Mouse (Mus musculus) liver, embryonic 12.5 days (tissue): ENCODE measurements at regions not wholly inside any gene's neighbourhood (a gene's known extent, or its start where the extent isn't known, plus 50 kb on each side); places are given as distances from the start of the nearest gene placed in this dataset.

ENCODE experiments used
- ATAC-seq: fragments of 200-750 bp; cut with Nextera tagmentation; 2 replicates; pipeline ENCODE4 v1.8.0; 2017; ENCODE audit warnings: moderate number of reproducible peaks, mild to moderate bottlenecking, moderate library complexity
- H3K27ac ChIP-seq: fragments of 300-500 bp; sonication (generic); 2 replicates; pipeline ENCODE4 v1.5.1; 2016; ENCODE audit warnings: mild to moderate bottlenecking
- H3K27me3 ChIP-seq: fragments of 300-500 bp; sonication (generic); replicated peaks from 2 replicates; pipeline ENCODE4 v1.6.1; 2016; ENCODE audit warnings: mild to moderate bottlenecking, moderate library complexity
- H3K36me3 ChIP-seq: fragments of 300-500 bp; sonication (generic); 2 replicates; pipeline ENCODE4 v1.6.1; 2016; ENCODE audit warnings: mild to moderate bottlenecking, moderate library complexity
- H3K4me1 ChIP-seq: fragments of 300-500 bp; sonication (generic); 2 replicates; pipeline ENCODE4 v1.6.1; 2016
- H3K4me2 ChIP-seq: fragments of 300-500 bp; sonication (generic); 2 replicates; pipeline ENCODE4 v1.6.1; 2016; ENCODE audit warnings: mild to moderate bottlenecking, moderate library complexity
- H3K4me3 ChIP-seq: fragments of 300-500 bp; sonication (generic); 2 replicates; pipeline ENCODE4 v1.5.1; 2016; ENCODE audit warnings: mild to moderate bottlenecking, moderate library complexity
- H3K9ac ChIP-seq: fragments of 300-500 bp; sonication (generic); 2 replicates; pipeline ENCODE4 v1.6.1; 2016; ENCODE audit warnings: mild to moderate bottlenecking, moderate library complexity
- H3K9me3 ChIP-seq: fragments of 300-500 bp; sonication (generic); replicated peaks from 2 replicates; pipeline ENCODE4 v1.6.1; 2016; ENCODE audit warnings: mild to moderate bottlenecking, moderate library complexity
- WGBS: fragments of 180-500 bp; shearing (Covaris S2); methylation state at CpG from one replicate; pipeline ENCODE4 v1.1.7; 2016; ENCODE audit not compliant: insufficient replicate concordance; 5-methylcytosine and 5-hydroxymethylcytosine counted together

- no peaks in the 10 kb centered on the region for H3K36me3 ChIP-seq
- H3K4me1 ChIP-seq = no peaks in the 10 kb centered on the region
- 59% methylated on average over 3 of the region's 3 CpGs for WGBS
These were observed 99.2 kb upstream of the Aldh1b1 start for GRCm38 (mm10) chr4:45699601-45700000.

GRCm38 (mm10) chr4:45695239-45695638 is 103.6 kb upstream of the Aldh1b1 start:
- peaks cover 6% of the 10 kb centered on the region; the same call in 1 of the 2 replicates for H3K27me3 ChIP-seq
- no peaks in the 10 kb centered on the region for H3K4me1 ChIP-seq
- H3K9ac ChIP-seq = no peak overlapping the region
- no peak for ATAC-seq
- H3K9me3 ChIP-seq = no peaks in the 10 kb centered on the region
- no peak overlapping the region for H3K4me2 ChIP-seq
- 40% methylated on average over 1 of the region's 1 CpGs for WGBS
- no peaks in the 10 kb centered on the region for H3K36me3 ChIP-seq
- no peak overlapping the region for H3K27ac ChIP-seq
- no peak overlapping the region for H3K4me3 ChIP-seq

More at GRCm38 (mm10) chr4:45699601-45700000, 99.2 kb upstream of the Aldh1b1 start:
- no peak overlapping the region for H3K9ac ChIP-seq
- no peak for ATAC-seq
- no peak overlapping the region for H3K4me3 ChIP-seq
- H3K9me3 ChIP-seq = no peaks in the 10 kb centered on the region
- no peak overlapping the region for H3K4me2 ChIP-seq
- H3K27me3 ChIP-seq = 0 out of 2 replicates have a peak, but pooled peaks cover 3% of the 10 kb centered on the region
- no peak overlapping the region for H3K27ac ChIP-seq

GRCm38 (mm10) chr4:45689991-45690916 is 108.6 kb upstream of the Aldh1b1 start:
- no peak for ATAC-seq
- Histone ChIP-seq H3K36me3 (no peaks in the 10 kb centered on the region), H3K27me3 (peaks cover 26% of the 10 kb centered on the region), H3K27ac (no peak overlapping the region), H3K9ac (no peak overlapping the region), H3K4me2 (no peak overlapping the region), H3K4me3 (no peak overlapping the region), H3K4me1 (no peaks in the 10 kb centered on the region), H3K9me3 (no peaks in the 10 kb centered on the region)
- 54% methylated on average over 12 of the region's 12 CpGs for WGBS

GRCm38 (mm10) chr4:45689572-45689971 is 109.2 kb upstream of the Aldh1b1 start:
- ATAC-seq = no peak
- H3K4me1 ChIP-seq = no peaks in the 10 kb centered on the region
- no peak overlapping the region for H3K9ac ChIP-seq
- H3K27me3 ChIP-seq = peaks cover 26% of the 10 kb centered on the region
- no peak overlapping the region for H3K4me2 ChIP-seq
- no peaks in the 10 kb centered on the region for H3K9me3 ChIP-seq
- H3K4me3 ChIP-seq = no peak overlapping the region
- no peaks in the 10 kb centered on the region for H3K36me3 ChIP-seq
- H3K27ac ChIP-seq = no peak overlapping the region
- WGBS = 23% methylated on average over 5 of the region's 5 CpGs

- Histone ChIP-seq H3K4me2 (no peak overlapping the region), H3K9ac (no peak overlapping the region), H3K36me3 (no peaks in the 10 kb centered on the region), H3K4me3 (no peak overlapping the region), H3K27ac (no peak overlapping the region), H3K27me3 (peaks cover 26% of the 10 kb centered on the region), H3K4me1 (no peaks in the 10 kb centered on the region), H3K9me3 (no peaks in the 10 kb centered on the region)
- ATAC-seq = no peak
- WGBS = 38% methylated on average over 7 of the region's 7 CpGs
These were observed 110.6 kb upstream of the Aldh1b1 start for GRCm38 (mm10) chr4:45688233-45688632.

GRCm38 (mm10) chr4:45685031-45685430 is 113.8 kb upstream of the Aldh1b1 start:
- Histone ChIP-seq H3K4me3 (no peak overlapping the region), H3K4me2 (no peak overlapping the region), H3K9me3 (no peaks in the 10 kb centered on the region), H3K27me3 (peaks cover 25% of the 10 kb centered on the region), H3K27ac (no peak overlapping the region), H3K36me3 (no peaks in the 10 kb centered on the region), H3K4me1 (no peaks in the 10 kb centered on the region), H3K9ac (no peak overlapping the region)
- WGBS = 69% methylated on average over 3 of the region's 3 CpGs
- no peak for ATAC-seq

- 64% methylated on average over 3 of the region's 3 CpGs for WGBS
- Histone ChIP-seq H3K9ac (no peak overlapping the region), H3K27ac (no peak overlapping the region), H3K4me1 (no peaks in the 10 kb centered on the region), H3K4me2 (no peak overlapping the region), H3K36me3 (no peaks in the 10 kb centered on the region), H3K27me3 (peaks cover 12% of the 10 kb centered on the region; the same call in 1 of the 2 replicates), H3K4me3 (no peak overlapping the region), H3K9me3 (no peaks in the 10 kb centered on the region)
- ATAC-seq = no peak
These were observed 115.6 kb upstream of the Aldh1b1 start for GRCm38 (mm10) chr4:45683205-45683604.

- H3K9me3 ChIP-seq = no peaks in the 10 kb centered on the region
- H3K4me2 ChIP-seq = no peak overlapping the region
- H3K36me3 ChIP-seq = no peaks in the 10 kb centered on the region
- peaks cover 12% of the 10 kb centered on the region; the same call in 1 of the 2 replicates for H3K27me3 ChIP-seq
- 70% methylated on average over 8 of the region's 8 CpGs for WGBS
- no peak overlapping the region for H3K27ac ChIP-seq
- ATAC-seq = no peak
- H3K4me1 ChIP-seq = no peaks in the 10 kb centered on the region
- no peak overlapping the region for H3K4me3 ChIP-seq
- no peak overlapping the region for H3K9ac ChIP-seq
These were observed 116.1 kb upstream of the Aldh1b1 start for GRCm38 (mm10) chr4:45682746-45683145.

- ATAC-seq = no peak
These were observed 122.7 kb upstream of the Aldh1b1 start for GRCm38 (mm10) chr4:45676137-45676536.

GRCm38 (mm10) chr4:45674291-45674690 is 124.5 kb upstream of the Aldh1b1 start:
- H3K9me3 ChIP-seq = no peaks in the 10 kb centered on the region
- no peaks in the 10 kb centered on the region for H3K4me1 ChIP-seq
- H3K36me3 ChIP-seq = no peaks in the 10 kb centered on the region
- no peak overlapping the region for H3K27ac ChIP-seq
- H3K27me3 ChIP-seq = peaks cover 11% of the 10 kb centered on the region; the same call in 1 of the 2 replicates
- 78% methylated on average over 10 of the region's 10 CpGs for WGBS
- H3K9ac ChIP-seq = no peak overlapping the region
- no peak overlapping the region for H3K4me2 ChIP-seq
- no peak for ATAC-seq
- H3K4me3 ChIP-seq = no peak overlapping the region

More at GRCm38 (mm10) chr4:45676137-45676536, 122.7 kb upstream of the Aldh1b1 start:
- Histone ChIP-seq H3K9me3 (no peaks in the 10 kb centered on the region), H3K27me3 (peaks cover 11% of the 10 kb centered on the region; the same call in 1 of the 2 replicates), H3K4me3 (no peak overlapping the region), H3K4me1 (no peaks in the 10 kb centered on the region), H3K27ac (no peak overlapping the region), H3K36me3 (no peaks in the 10 kb centered on the region), H3K9ac (no peak overlapping the region), H3K4me2 (no peak overlapping the region)
- WGBS = 48% methylated on average over 6 of the region's 6 CpGs

- H3K4me2 ChIP-seq = no peak overlapping the region
- no peak overlapping the region for H3K27ac ChIP-seq
- peaks cover 11% of the 10 kb centered on the region; the same call in 1 of the 2 replicates for H3K27me3 ChIP-seq
- 56% methylated on average over 16 of the region's 16 CpGs for WGBS
- H3K36me3 ChIP-seq = no peaks in the 10 kb centered on the region
- no peak overlapping the region for H3K9ac ChIP-seq
- ATAC-seq = no peak
- no peaks in the 10 kb centered on the region for H3K9me3 ChIP-seq
- H3K4me3 ChIP-seq = no peak overlapping the region
- no peaks in the 10 kb centered on the region for H3K4me1 ChIP-seq
These were observed 125.6 kb upstream of the Aldh1b1 start for GRCm38 (mm10) chr4:45673081-45673819.
